Mouse (Mus musculus): Measurements from ENCODE around the gene Tdrd9. TPM values are rescaled to one million over a fixed set of nuclear protein-coding genes. Genes with fewer than 3 reads are reported as not detected.

The Tdrd9 gene
- polyA plus RNA-seq, 1 experiment from 2014 or later: 0.16 TPM

GRCm38 (mm10) chr12:111950486-111950885 is 20.9 kb upstream of the Tdrd9 start:
- H3K4me2 ChIP-seq (ENCODE audit: low read depth, low read length): no peak overlapping the region
- no peak overlapping the region for H3K27ac ChIP-seq (ENCODE audit: low read length)
- no peak overlapping the region for H3K4me3 ChIP-seq (ENCODE audit: low read length)
- H3K4me1 ChIP-seq (ENCODE audit: control insufficient read depth, insufficient read depth, low read length): peaks cover 3% of the 10 kb centered on the region; the same call in 1 of the 2 replicates
- no peak overlapping the region for H3K9ac ChIP-seq (ENCODE audit: low read length)
- no peaks in the 10 kb centered on the region for H3K36me3 ChIP-seq (ENCODE audit: control insufficient read depth, insufficient read depth)
- WGBS: 56% methylated on average over 5 of the region's 5 CpGs
- H3K27me3 ChIP-seq (ENCODE audit: control insufficient read depth, insufficient read depth, low read length): no peaks in the 10 kb centered on the region
- ATAC-seq (replicated peaks; ENCODE audit: extremely low read depth, insufficient read depth, low FRiP score): no peak
- no peaks in the 10 kb centered on the region for H3K9me3 ChIP-seq (replicated peaks; ENCODE audit: control insufficient read depth, low read length)

- WGBS: 57% methylated on average over 5 of the region's 5 CpGs
- H3K9me3 ChIP-seq (replicated peaks; ENCODE audit: control insufficient read depth, low read length): no peaks in the 10 kb centered on the region
These were observed 19.7 kb upstream of the Tdrd9 start for GRCm38 (mm10) chr12:111951701-111952100.

GRCm38 (mm10) chr12:111956173-111956572 is 15.2 kb upstream of the Tdrd9 start:
- H3K27ac ChIP-seq (ENCODE audit: low read length): no peak overlapping the region
- no peak overlapping the region for H3K4me3 ChIP-seq (ENCODE audit: low read length)
- H3K4me2 ChIP-seq (ENCODE audit: low read depth, low read length): no peak overlapping the region
- H3K4me1 ChIP-seq (ENCODE audit: control insufficient read depth, insufficient read depth, low read length): 0 out of 2 replicates have a peak, but pooled peaks cover 3% of the 10 kb centered on the region
- no peak for ATAC-seq (replicated peaks; ENCODE audit: extremely low read depth, insufficient read depth, low FRiP score)
- H3K36me3 ChIP-seq (ENCODE audit: control insufficient read depth, insufficient read depth): peaks cover 16% of the 10 kb centered on the region
- no peaks in the 10 kb centered on the region for H3K27me3 ChIP-seq (ENCODE audit: control insufficient read depth, insufficient read depth, low read length)
- H3K9ac ChIP-seq (ENCODE audit: low read length): no peak overlapping the region
- WGBS: 77% methylated on average over 5 of the region's 5 CpGs
- H3K9me3 ChIP-seq (replicated peaks; ENCODE audit: control insufficient read depth, low read length): no peaks in the 10 kb centered on the region

More at GRCm38 (mm10) chr12:111951701-111952100, 19.7 kb upstream of the Tdrd9 start:
- no peak overlapping the region for H3K9ac ChIP-seq (ENCODE audit: low read length)
- ATAC-seq (replicated peaks; ENCODE audit: extremely low read depth, insufficient read depth, low FRiP score): no peak
- no peaks in the 10 kb centered on the region for H3K27me3 ChIP-seq (ENCODE audit: control insufficient read depth, insufficient read depth, low read length)
- H3K36me3 ChIP-seq (ENCODE audit: control insufficient read depth, insufficient read depth): no peaks in the 10 kb centered on the region
- no peaks in the 10 kb centered on the region for H3K4me1 ChIP-seq (ENCODE audit: control insufficient read depth, insufficient read depth, low read length)
- no peak overlapping the region for H3K4me2 ChIP-seq (ENCODE audit: low read depth, low read length)
- no peak overlapping the region for H3K4me3 ChIP-seq (ENCODE audit: low read length)
- H3K27ac ChIP-seq (ENCODE audit: low read length): no peak overlapping the region

GRCm38 (mm10) chr12:111958101-111958865 is 13.1 kb upstream of the Tdrd9 start:
- Histone ChIP-seq H3K36me3 (ENCODE audit: control insufficient read depth, insufficient read depth) (peaks cover 28% of the 10 kb centered on the region), H3K27me3 (ENCODE audit: control insufficient read depth, insufficient read depth, low read length) (no peaks in the 10 kb centered on the region)
- 37% methylated on average over 9 of the region's 9 CpGs for WGBS

GRCm38 (mm10) chr12:111963339-111963738 is 8.0 kb upstream of the Tdrd9 start:
- peaks cover 16% of the 10 kb centered on the region for H3K4me1 ChIP-seq (ENCODE audit: control insufficient read depth, insufficient read depth, low read length)
- H3K4me2 ChIP-seq (ENCODE audit: low read depth, low read length): no peak overlapping the region
- H3K9ac ChIP-seq (ENCODE audit: low read length): no peak overlapping the region
- no peaks in the 10 kb centered on the region for H3K27me3 ChIP-seq (ENCODE audit: control insufficient read depth, insufficient read depth, low read length)
- peaks cover 28% of the 10 kb centered on the region for H3K36me3 ChIP-seq (ENCODE audit: control insufficient read depth, insufficient read depth)
- no peaks in the 10 kb centered on the region for H3K9me3 ChIP-seq (replicated peaks; ENCODE audit: control insufficient read depth, low read length)
- no peak for ATAC-seq (replicated peaks; ENCODE audit: extremely low read depth, insufficient read depth, low FRiP score)
- H3K4me3 ChIP-seq (ENCODE audit: low read length): no peak overlapping the region
- WGBS: 83% methylated on average over 5 of the region's 5 CpGs
- no peak overlapping the region for H3K27ac ChIP-seq (ENCODE audit: low read length)

More at GRCm38 (mm10) chr12:111958101-111958865, 13.1 kb upstream of the Tdrd9 start:
- no peak overlapping the region for H3K4me3 ChIP-seq (ENCODE audit: low read length)
- H3K9me3 ChIP-seq (replicated peaks; ENCODE audit: control insufficient read depth, low read length): no peaks in the 10 kb centered on the region
- H3K4me1 ChIP-seq (ENCODE audit: control insufficient read depth, insufficient read depth, low read length): 0 out of 2 replicates have a peak, but pooled peaks cover 3% of the 10 kb centered on the region
- H3K27ac ChIP-seq (ENCODE audit: low read length): no peak overlapping the region
- ATAC-seq (replicated peaks; ENCODE audit: extremely low read depth, insufficient read depth, low FRiP score): peak; percentile 43; the same call in 1 of the 2 replicates
- H3K4me2 ChIP-seq (ENCODE audit: low read depth, low read length): no peak overlapping the region
- H3K9ac ChIP-seq (ENCODE audit: low read length): no peak overlapping the region

- peak; percentile 87 for ATAC-seq (replicated peaks; ENCODE audit: extremely low read depth, insufficient read depth, low FRiP score)
- peaks cover 16% of the 10 kb centered on the region for H3K4me1 ChIP-seq (ENCODE audit: control insufficient read depth, insufficient read depth, low read length)
- no peaks in the 10 kb centered on the region for H3K27me3 ChIP-seq (ENCODE audit: control insufficient read depth, insufficient read depth, low read length)
- under 1% methylated on average over 37 of the region's 37 CpGs for WGBS
- H3K4me2 ChIP-seq (ENCODE audit: low read depth, low read length): peak within 1 kb of the TSS; percentile 86
- H3K4me3 ChIP-seq (ENCODE audit: low read length): peak within 1 kb of the TSS; percentile 92
- no peaks in the 10 kb centered on the region for H3K9me3 ChIP-seq (replicated peaks; ENCODE audit: control insufficient read depth, low read length)
- H3K27ac ChIP-seq (ENCODE audit: low read length): peak within 1 kb of the TSS; percentile 91
- H3K36me3 ChIP-seq (ENCODE audit: control insufficient read depth, insufficient read depth): peaks cover 10% of the 10 kb centered on the region
- H3K9ac ChIP-seq (ENCODE audit: low read length): peak within 1 kb of the TSS; percentile 97
These were observed 4.6 kb upstream of the Tdrd9 start, which contains the start of gene Atp5mpl for GRCm38 (mm10) chr12:111966683-111967173. Gene Atp5mpl, minus strand, starts transcription at chr12:111966977.

GRCm38 (mm10) chr12:111970085-111970484 is 1.3 kb upstream of the Tdrd9 start:
- peaks cover 2% of the 10 kb centered on the region; the same call in 1 of the 2 replicates for H3K9me3 ChIP-seq (replicated peaks; ENCODE audit: control insufficient read depth, low read length)
- no peak overlapping the region for H3K27ac ChIP-seq (ENCODE audit: low read length)
- H3K9ac ChIP-seq (ENCODE audit: low read length): no peak overlapping the region
- H3K27me3 ChIP-seq (ENCODE audit: control insufficient read depth, insufficient read depth, low read length): no peaks in the 10 kb centered on the region
- peaks cover 10% of the 10 kb centered on the region for H3K4me1 ChIP-seq (ENCODE audit: control insufficient read depth, insufficient read depth, low read length)
- H3K36me3 ChIP-seq (ENCODE audit: control insufficient read depth, insufficient read depth): no peaks in the 10 kb centered on the region
- no peak overlapping the region for H3K4me3 ChIP-seq (ENCODE audit: low read length)
- ATAC-seq (replicated peaks; ENCODE audit: extremely low read depth, insufficient read depth, low FRiP score): no peak
- no peak overlapping the region for H3K4me2 ChIP-seq (ENCODE audit: low read depth, low read length)
- 71% methylated on average over 4 of the region's 4 CpGs for WGBS

GRCm38 (mm10) chr12:111972504-111972903 is 1.1 kb downstream of the Tdrd9 start:
- H3K27me3 ChIP-seq (ENCODE audit: control insufficient read depth, insufficient read depth, low read length): no peaks in the 10 kb centered on the region
- no peak overlapping the region for H3K9ac ChIP-seq (ENCODE audit: low read length)
- H3K36me3 ChIP-seq (ENCODE audit: control insufficient read depth, insufficient read depth): no peaks in the 10 kb centered on the region
- peaks cover 11% of the 10 kb centered on the region for H3K4me1 ChIP-seq (ENCODE audit: control insufficient read depth, insufficient read depth, low read length)
- peaks cover 2% of the 10 kb centered on the region; the same call in 1 of the 2 replicates for H3K9me3 ChIP-seq (replicated peaks; ENCODE audit: control insufficient read depth, low read length)
- WGBS: 87% methylated on average over 10 of the region's 10 CpGs
- no peak overlapping the region for H3K27ac ChIP-seq (ENCODE audit: low read length)
- no peak for ATAC-seq (replicated peaks; ENCODE audit: extremely low read depth, insufficient read depth, low FRiP score)
- H3K4me3 ChIP-seq (ENCODE audit: low read length): no peak overlapping the region
- no peak overlapping the region for H3K4me2 ChIP-seq (ENCODE audit: low read depth, low read length)

- no peak for ATAC-seq (replicated peaks; ENCODE audit: extremely low read depth, insufficient read depth, low FRiP score)
- H3K9me3 ChIP-seq (replicated peaks; ENCODE audit: control insufficient read depth, low read length): peaks cover 2% of the 10 kb centered on the region; the same call in 1 of the 2 replicates
- H3K27me3 ChIP-seq (ENCODE audit: control insufficient read depth, insufficient read depth, low read length): no peaks in the 10 kb centered on the region
- H3K4me3 ChIP-seq (ENCODE audit: low read length): no peak overlapping the region
- WGBS: 70% methylated on average over 6 of the region's 6 CpGs
- H3K4me1 ChIP-seq (ENCODE audit: control insufficient read depth, insufficient read depth, low read length): peaks cover 20% of the 10 kb centered on the region
- H3K36me3 ChIP-seq (ENCODE audit: control insufficient read depth, insufficient read depth): no peaks in the 10 kb centered on the region
- no peak overlapping the region for H3K9ac ChIP-seq (ENCODE audit: low read length)
- H3K27ac ChIP-seq (ENCODE audit: low read length): no peak overlapping the region
- no peak overlapping the region for H3K4me2 ChIP-seq (ENCODE audit: low read depth, low read length)
These were observed 3.2 kb downstream of the Tdrd9 start for GRCm38 (mm10) chr12:111974578-111974977.
